Mouse (Mus musculus) small intestine, adult 10 weeks (tissue): ENCODE results near the gene Kctd21. TPM values are rescaled to one million over a fixed set of nuclear protein-coding genes. Genes with fewer than 3 reads are reported as not detected.

ENCODE experiments used
- polyA plus RNA-seq: library from polyadenylated mRNA; stranded (reverse); fragments of 350-450 nt; fragmentation: Illumina TruSeq; extraction: RNeasy Lipid Tissue Mini Kit (QIAGEN cat#74804); gene quantifications from one replicate; pipeline ENCODE4 v1.2.3, GENCODE M21; 2014; ENCODE audit warnings: low replicate concordance

Gene Kctd21
- polyA plus RNA-seq = 4.9 TPM

DNA sequence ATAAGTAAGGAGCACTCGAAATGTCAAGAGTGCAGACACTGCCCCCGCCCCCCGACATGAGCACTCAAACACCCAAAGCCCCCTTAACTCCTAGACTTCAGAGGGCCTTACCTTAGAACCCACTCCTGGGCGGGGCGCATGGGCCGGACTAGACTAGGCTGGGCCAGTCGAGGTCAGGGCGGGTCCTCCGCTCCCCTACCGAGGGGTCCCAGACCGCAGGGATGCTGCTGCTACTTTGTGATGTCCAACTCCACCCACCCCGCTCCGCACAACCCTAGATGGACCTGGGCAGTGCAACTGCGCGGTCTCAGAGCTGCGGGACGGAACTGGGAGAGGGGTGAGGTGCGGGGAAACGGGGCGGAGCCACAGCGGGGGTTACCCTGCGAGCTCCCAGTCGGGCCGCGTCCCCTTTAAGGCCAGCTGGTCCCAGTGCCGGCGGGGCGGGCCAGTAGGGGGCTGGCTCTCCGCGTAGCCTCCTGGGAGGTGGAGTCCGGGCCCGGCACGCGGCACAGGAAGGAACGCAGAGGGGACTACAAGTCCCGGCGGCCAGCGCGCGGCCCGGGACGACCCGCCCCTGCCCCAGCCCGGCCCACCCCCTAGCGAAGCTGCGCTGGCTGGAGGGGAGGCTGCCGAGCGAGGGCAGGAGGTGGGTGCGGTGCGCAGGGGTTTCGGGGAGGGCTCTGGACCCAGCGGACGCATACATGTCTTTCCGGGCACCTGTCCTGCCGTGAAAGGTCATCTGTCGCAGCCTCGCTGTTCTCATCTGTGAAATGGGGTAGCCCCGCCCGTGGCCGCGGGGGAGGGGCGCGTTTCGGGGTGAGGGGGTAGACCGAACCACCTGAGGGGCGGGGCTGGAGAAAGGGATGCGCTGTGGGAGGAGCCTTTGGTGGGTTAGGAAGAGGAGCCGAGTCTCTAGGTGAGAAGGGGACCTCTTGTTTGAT lies at the start of gene Kctd21, which contains the start of gene Usp35:
Kctd21 (plus strand) TSS at position 602 of the 941 bp plus-strand sequence.
Usp35 (minus strand) TSS at position 295 of the 941 bp plus-strand sequence.

Other genes starting within 250 kb of the Kctd21 start
- gene Usp35, start 307 bp upstream of the Kctd21 start, polyA plus RNA-seq = 0.63 TPM
- 15.3 TPM for gene Alg8, start 39.3 kb downstream of the Kctd21 start, polyA plus RNA-seq
- gene Ndufc2, start 67.7 kb downstream of the Kctd21 start, polyA plus RNA-seq = 266 TPM
- 3.5 TPM for gene Thrsp, start 85.4 kb downstream of the Kctd21 start, polyA plus RNA-seq
- 31.8 TPM for gene Kctd14, start 119.0 kb downstream of the Kctd21 start, polyA plus RNA-seq
- gene Ints4, start 148.6 kb downstream of the Kctd21 start, polyA plus RNA-seq = 42.1 TPM
- 60.2 TPM for gene Aamdc, start 247.2 kb downstream of the Kctd21 start, polyA plus RNA-seq
- gene Rsf1, start 247.6 kb downstream of the Kctd21 start, polyA plus RNA-seq = 17.9 TPM